Mouse (Mus musculus): ENCODE measurements around the gene Tmem170. TPM values are rescaled to one million over a fixed set of nuclear protein-coding genes. Genes with fewer than 3 reads are reported as not detected.

The Tmem170 gene
- 1 to 10 TPM; 1.2 to 1.7 TPM for polyA plus RNA-seq (2017; shearing (Covaris generic))

GRCm38 (mm10) chr8:111876355-111876948 is at the start of gene Tmem170:
Gene Tmem170, minus strand, starts transcription at chr8:111876750.

GRCm38 (mm10) chr8:111909621-111910450 is 33.3 kb upstream of the Tmem170 start, which contains the start of gene Chst5:
Gene Chst5, minus strand, starts transcription at chr8:111910447.

GRCm38 (mm10) chr8:111853861-111854501 is 22.6 kb downstream of the Tmem170 start, which contains the start of gene Cfdp1:
Gene Cfdp1, minus strand, starts transcription at chr8:111854291.

Other genes starting within 250 kb of the Tmem170 start
- 1 to 10 TPM; 1.1 to 2.0 TPM for gene Ldhd, start 246.4 kb downstream of the Tmem170 start, polyA plus RNA-seq (2017; shearing (Covaris generic))
- 10 to 100 TPM; 39.3 to 42.1 TPM for gene Zfp1, start 233.3 kb downstream of the Tmem170 start, polyA plus RNA-seq (2017; shearing (Covaris generic))
- 1 to 10 TPM in 1 of 2 experiments, not detected in 1; 1.5 TPM for gene Ctrb1, start 185.7 kb downstream of the Tmem170 start, polyA plus RNA-seq (2017; shearing (Covaris generic))
- 1 to 10 TPM; 2.3 to 9.2 TPM for gene Bcar1, start 132.9 kb downstream of the Tmem170 start, polyA plus RNA-seq (2017; shearing (Covaris generic))
- 100 to 1,000 TPM in 1 of 2 experiments, 10 to 100 TPM in 1; 85.8 to 104 TPM for gene Cfdp1, start 22.5 kb downstream of the Tmem170 start, polyA plus RNA-seq (2017; shearing (Covaris generic))
- gene Chst5, start 33.7 kb upstream of the Tmem170 start, polyA plus RNA-seq (2017; shearing (Covaris generic)), result under 1 TPM in 1 of 2 experiments, not detected in 1; 0.81 TPM
- 1 to 10 TPM; 2.4 to 3.3 TPM for gene Tmem231, start 57.1 kb upstream of the Tmem170 start, polyA plus RNA-seq (2017; shearing (Covaris generic))
- gene Gabarapl2, start 64.0 kb upstream of the Tmem170 start, polyA plus RNA-seq (2017; shearing (Covaris generic)), result 100 to 1,000 TPM; 290 to 365 TPM
- 1 to 10 TPM; 9.2 to 9.3 TPM for gene Adat1, start 115.6 kb upstream of the Tmem170 start, polyA plus RNA-seq (2017; shearing (Covaris generic))
- 100 to 1,000 TPM in 1 of 2 experiments, 10 to 100 TPM in 1; 88.5 to 100 TPM for gene Kars, start 134.6 kb upstream of the Tmem170 start, polyA plus RNA-seq (2017; shearing (Covaris generic))
- 10 to 100 TPM; 30.2 to 30.5 TPM for gene Terf2ip, start 134.6 kb upstream of the Tmem170 start, polyA plus RNA-seq (2017; shearing (Covaris generic))
- gene Gm6793, start 138.3 kb upstream of the Tmem170 start, polyA plus RNA-seq (2017; shearing (Covaris generic)), result 1 to 10 TPM in 1 of 2 experiments, under 1 TPM in 1; 0.72 to 1.2 TPM

All from inflammation-experienced regulatory T-cells (primary cell).